Mouse (Mus musculus) MEL (cell line): ENCODE data around the gene Pfkm. TPM values are rescaled to one million over a fixed set of nuclear protein-coding genes. Genes with fewer than 3 reads are reported as not detected.

Source experiments
- DNase-seq: peaks from one replicate; pipeline ENCODE4 v3.0.0; 2011; ENCODE audit warnings: low read depth, low spot score
- H3K27ac ChIP-seq: 2 replicates; pipeline ENCODE4 v1.5.1; 2012; ENCODE audit warnings: low read depth, mild to moderate bottlenecking, control low read depth, low read length, moderate library complexity; ENCODE audit not compliant: control insufficient read depth
- H3K27me3 ChIP-seq, 2 experiments: fragments of 150-350 bp in 1 of 2; sonication (generic) in 1 of 2; 2 replicates each; pipeline ENCODE4 v1.6.1; 2012; ENCODE audit warnings: low read length in 2 of 2, mild to moderate bottlenecking in 2 of 2, improper control_type of control experiment in 1 of 2, moderate library complexity in 1 of 2; ENCODE audit not compliant: insufficient read depth in 2 of 2, control insufficient read depth in 1 of 2
- H3K36me3 ChIP-seq, 2 experiments: 2 replicates each; pipeline ENCODE4 v1.6.1; 2012 to 2014; ENCODE audit warnings: low read length in 2 of 2, improper control_type of control experiment in 1 of 2, inconsistent platforms in 1 of 2, mild to moderate bottlenecking in 1 of 2; ENCODE audit not compliant: insufficient read depth in 2 of 2, control insufficient read depth in 1 of 2
- H3K4me1 ChIP-seq, 2 experiments: fragments of 150-350 bp in 1 of 2; sonication (generic) in 1 of 2; 2 replicates each; pipeline ENCODE4 v1.6.1; 2012; ENCODE audit warnings: low read length in 2 of 2, improper control_type of control experiment in 1 of 2, mild to moderate bottlenecking in 1 of 2; ENCODE audit not compliant: insufficient read depth in 2 of 2, control insufficient read depth in 1 of 2
- H3K4me3 ChIP-seq, 2 experiments: fragments of 150-350 bp in 1 of 2; sonication (generic) in 1 of 2; 2 replicates each; pipeline ENCODE4 v1.5.1; 2012; ENCODE audit warnings: low read depth in 2 of 2, low read length in 2 of 2, mild to moderate bottlenecking in 2 of 2, moderate library complexity in 2 of 2, control low read depth in 1 of 2, improper control_type of control experiment in 1 of 2; ENCODE audit not compliant: control insufficient read depth in 1 of 2, insufficient read depth in 1 of 2
- H3K79me2 ChIP-seq: 2 replicates; pipeline ENCODE4 v1.6.1; 2012; ENCODE audit warnings: mild to moderate bottlenecking, low read length, moderate library complexity; ENCODE audit not compliant: control insufficient read depth, poor library complexity, insufficient read depth
- H3K9ac ChIP-seq: 2 replicates; pipeline ENCODE4 v1.6.1; 2012; ENCODE audit warnings: low read depth, mild to moderate bottlenecking, control low read depth, low read length, moderate library complexity; ENCODE audit not compliant: control insufficient read depth, poor library complexity, severe bottlenecking
- H3K9me3 ChIP-seq: fragments of 150-350 bp; sonication (generic); replicated peaks from 2 replicates; pipeline ENCODE4 v1.6.1; 2012; ENCODE audit warnings: mild to moderate bottlenecking, low read length, improper control_type of control experiment, moderate library complexity; ENCODE audit not compliant: insufficient read depth
- BHLHE40 ChIP-seq: IDR thresholded peaks from 2 replicates; pipeline ENCODE4 v1.6.1; 2012; ENCODE audit warnings: low read depth, mild to moderate bottlenecking, inconsistent platforms, low read length, improper control_type of control experiment, borderline replicate concordance
- CHD1 ChIP-seq: IDR thresholded peaks from 2 replicates; pipeline ENCODE4 v1.6.1; 2012; ENCODE audit warnings: low read depth, mild to moderate bottlenecking, inconsistent platforms, low read length, improper control_type of control experiment
- CTCF ChIP-seq, 3 experiments: IDR thresholded peaks in 2 of 3; conservative IDR thresholded peaks in 1 of 3; 2 replicates each; pipeline ENCODE4 v1.5.1; 2011 to 2012; ENCODE audit warnings: low read length in 3 of 3, low read depth in 2 of 3, mild to moderate bottlenecking in 2 of 3, improper control_type of control experiment in 1 of 3, inconsistent platforms in 1 of 3, mixed read lengths in 1 of 3, moderate library complexity in 1 of 3; ENCODE audit not compliant: control insufficient read depth in 1 of 3, insufficient read depth in 1 of 3, poor library complexity in 1 of 3, severe bottlenecking in 1 of 3
- ELF1 ChIP-seq: IDR thresholded peaks from 2 replicates; pipeline ENCODE4 v1.6.1; 2014; ENCODE audit warnings: low read depth, mild to moderate bottlenecking, inconsistent platforms, low read length, improper control_type of control experiment, moderate library complexity
- EP300 ChIP-seq, 2 experiments: IDR thresholded peaks; 2 replicates each; pipeline ENCODE4 v1.6.1; 2011; ENCODE audit warnings: improper control_type of control experiment in 2 of 2, low read length in 2 of 2, low read depth in 1 of 2, mild to moderate bottlenecking in 1 of 2
- GATA1 ChIP-seq: IDR thresholded peaks from 2 replicates; pipeline ENCODE4 v1.6.1; 2011; ENCODE audit warnings: low read depth, low read length, improper control_type of control experiment
- HCFC1 ChIP-seq: IDR thresholded peaks from 2 replicates; pipeline ENCODE4 v1.6.1; 2012; ENCODE audit warnings: low read depth, mild to moderate bottlenecking, inconsistent platforms, low read length, improper control_type of control experiment, moderate library complexity
- JUND ChIP-seq: IDR thresholded peaks from 2 replicates; pipeline ENCODE4 v1.6.1; 2011; ENCODE audit warnings: low read depth, mild to moderate bottlenecking, improper control_type of control experiment, low read length
- KAT2A ChIP-seq: conservative IDR thresholded peaks from 2 replicates; pipeline ENCODE4 v1.6.1; 2012; ENCODE audit warnings: low read depth, low read length, improper control_type of control experiment, inconsistent platforms
- MAFK ChIP-seq: IDR thresholded peaks from 2 replicates; pipeline ENCODE4 v1.6.1; 2011; ENCODE audit warnings: low read depth, mild to moderate bottlenecking, low read length, improper control_type of control experiment, borderline replicate concordance
- MAX ChIP-seq: IDR thresholded peaks from 2 replicates; pipeline ENCODE4 v1.6.1; 2011; ENCODE audit warnings: low read length, improper control_type of control experiment
- MXI1 ChIP-seq: IDR thresholded peaks from 2 replicates; pipeline ENCODE4 v1.6.1; 2011; ENCODE audit warnings: mild to moderate bottlenecking, low read depth, low read length, improper control_type of control experiment
- MYB ChIP-seq: IDR thresholded peaks from 2 replicates; pipeline ENCODE4 v1.6.1; 2011; ENCODE audit warnings: mild to moderate bottlenecking, low read depth, low read length, improper control_type of control experiment
- MYC ChIP-seq: IDR thresholded peaks from 2 replicates; pipeline ENCODE4 v1.6.1; 2011; ENCODE audit warnings: low read depth, mild to moderate bottlenecking, low read length, improper control_type of control experiment, moderate library complexity
- NELFE ChIP-seq: IDR thresholded peaks from 2 replicates; pipeline ENCODE4 v1.6.1; 2011; ENCODE audit warnings: low read depth, low read length, improper control_type of control experiment
- NRF1 ChIP-seq: IDR thresholded peaks from 2 replicates; pipeline ENCODE4 v1.6.1; 2014; ENCODE audit warnings: low read depth, mild to moderate bottlenecking, inconsistent platforms, low read length, improper control_type of control experiment, moderate library complexity; ENCODE audit not compliant: poor library complexity, insufficient read depth, severe bottlenecking
- POLR2AphosphoS5 ChIP-seq: IDR thresholded peaks from 2 replicates; pipeline ENCODE4 v1.6.1; 2012; ENCODE audit warnings: low read depth, borderline replicate concordance, mild to moderate bottlenecking, inconsistent platforms, low read length, moderate library complexity, mixed read lengths
- SIN3A ChIP-seq: IDR thresholded peaks from 2 replicates; pipeline ENCODE4 v1.6.1; 2012; ENCODE audit warnings: low read length, improper control_type of control experiment, inconsistent platforms
- SMC3 ChIP-seq: IDR thresholded peaks from 2 replicates; pipeline ENCODE4 v1.6.1; 2011; ENCODE audit warnings: low read depth, low read length, improper control_type of control experiment
- TAL1 ChIP-seq: IDR thresholded peaks from 2 replicates; pipeline ENCODE4 v1.6.1; 2012; ENCODE audit warnings: mild to moderate bottlenecking, inconsistent platforms, low read length, moderate library complexity, mixed read lengths
- TCF12 ChIP-seq: IDR thresholded peaks from 2 replicates; pipeline ENCODE4 v1.6.1; 2014; ENCODE audit warnings: low read depth, mild to moderate bottlenecking, inconsistent platforms, low read length, improper control_type of control experiment, moderate library complexity
- ZKSCAN1 ChIP-seq: IDR thresholded peaks from 2 replicates; pipeline ENCODE4 v1.6.1; 2012; ENCODE audit warnings: low read depth, mild to moderate bottlenecking, inconsistent platforms, low read length, improper control_type of control experiment, moderate library complexity
- ZMIZ1 ChIP-seq: IDR thresholded peaks from 2 replicates; pipeline ENCODE4 v1.6.1; 2012; ENCODE audit warnings: low read depth, mild to moderate bottlenecking, inconsistent platforms, low read length, improper control_type of control experiment, moderate library complexity
- ZNF384 ChIP-seq: IDR thresholded peaks from 2 replicates; pipeline ENCODE4 v1.6.1; 2012; ENCODE audit warnings: low read depth, mild to moderate bottlenecking, inconsistent platforms, low read length, improper control_type of control experiment
- polyA plus RNA-seq, 2 experiments: library from polyadenylated mRNA; stranded (reverse) in 1 of 2; unstranded in 1 of 2; fragments of >175 nt in 1 of 2; fragments of >200 nt in 1 of 2; gene quantifications; 2 replicates each; pipeline versions ENCODE4 v1.2.1 to v1.2.4; 2012; ENCODE audit warnings: low replicate concordance in 2 of 2, low read depth in 1 of 2; ENCODE audit not compliant: insufficient read length in 2 of 2, insufficient read depth in 1 of 2, missing spikeins in 1 of 2
- total RNA-seq: library from RNA; depleted of rRNA; stranded (reverse); fragments of 300-350 nt; gene quantifications from 2 replicates; pipeline ENCODE4 v1.2.3, GENCODE M21; 2012

Pfkm gene
- total and polyA plus RNA-seq, 3 experiments = 125 to 150 TPM; not detected in 1

GRCm38 (mm10) chr15:98177320-98177719 is 84.9 kb downstream of the Pfkm start:
- DNase-seq = no peak
- H3K27ac ChIP-seq = no peak overlapping the region
- no peak overlapping the region for H3K9ac ChIP-seq
- peaks cover 0 to 7% of the 10 kb centered on the region in 2 experiments; a peak in 3 of 4 replicates for H3K4me1 ChIP-seq
- no peak overlapping the region for H3K4me3 ChIP-seq
- peaks cover 6 to 7% of the 10 kb centered on the region in 2 experiments for H3K27me3 ChIP-seq
- H3K79me2 ChIP-seq = no peaks in the 10 kb centered on the region
- peaks cover 0 to 5% of the 10 kb centered on the region in 2 experiments; a peak in 1 of 4 replicates for H3K36me3 ChIP-seq
- H3K9me3 ChIP-seq = no peaks in the 10 kb centered on the region
- TF ChIP-seq TCF12 (no peak), MAX (no peak), CHD1 (no peak), POLR2AphosphoS5 (no peak), ELF1 (no peak), KAT2A (no peak), ZNF384 (no peak), JUND (no peak), MAFK (no peak), MXI1 (no peak), ZKSCAN1 (no peak), SMC3 (no peak), TAL1 (no peak), NRF1 (no peak), ZMIZ1 (no peak)

- Histone ChIP-seq H3K27me3 (peaks cover 14% of the 10 kb centered on the region in 2 experiments), H3K36me3 (peaks cover 0 to 5% of the 10 kb centered on the region in 2 experiments; a peak in 1 of 4 replicates), H3K4me1 (peaks cover 0 to 8% of the 10 kb centered on the region in 2 experiments; a peak in 3 of 4 replicates), H3K9me3 (no peaks in the 10 kb centered on the region)
- no peak for DNase-seq
- 0 out of 2 replicates have a peak, but pooled peaks have one; percentile 50 for TF ChIP-seq MYB
- TF ChIP-seq EP300 (IDR thresholded peaks at IDR 0.05; ENCODE audit: low read depth in 1 of 2, low read length in 2 of 2) = peak; percentile 56 to 62; a peak in 3 of 4 replicates
- peak; percentile 24; the same call in 1 of the 2 replicates for TF ChIP-seq MAX
- no peak for TF ChIP-seq ZMIZ1
- peak; percentile 62 for TF ChIP-seq GATA1
- TF ChIP-seq CTCF (IDR thresholded peaks at IDR 0.05 in 2 of 3, conservative IDR thresholded peaks at IDR 0.05 in 1 of 3; ENCODE audit: control insufficient read depth in 1 of 3, insufficient read depth in 1 of 3, low read depth in 2 of 3, low read length in 3 of 3, poor library complexity in 1 of 3, severe bottlenecking in 1 of 3) = no peak
- TF ChIP-seq HCFC1 = 0 out of 2 replicates have a peak, but pooled peaks have one; percentile 7
- TF ChIP-seq BHLHE40 = no peak
- peak; percentile 55; the same call in 1 of the 2 replicates for TF ChIP-seq TCF12
- TF ChIP-seq MXI1 = peak; percentile 45; the same call in 1 of the 2 replicates
- 0 out of 2 replicates have a peak, but pooled peaks have one; percentile 82 for TF ChIP-seq SIN3A
- TF ChIP-seq NELFE = no peak
- peak; percentile 54; the same call in 1 of the 2 replicates for TF ChIP-seq MYC
- TF ChIP-seq, all 39 proteins: peak for 9
- H3K79me2 ChIP-seq = no peaks in the 10 kb centered on the region
- H3K4me3 ChIP-seq = peak overlapping the region; percentile 28 to 62
- H3K9ac ChIP-seq = peak overlapping the region; percentile 16
- H3K27ac ChIP-seq = no peak overlapping the region
Observed at GRCm38 (mm10) chr15:98180567-98181131, 88.3 kb downstream of the Pfkm start.
